Mouse (Mus musculus): ENCODE measurements at regions not wholly inside any gene's neighbourhood (a gene's known extent, or its start where the extent isn't known, plus 50 kb on each side); places are given as distances from the start of the nearest gene placed in this dataset.

- TF ChIP-seq GATA1 (IDR thresholded peaks at IDR 0.05; ENCODE audit: low read depth, low read length), result no peak
- no peak for TF ChIP-seq POLR2AphosphoS5 (IDR thresholded peaks at IDR 0.05; ENCODE audit: borderline replicate concordance, low read depth, low read length)
- TF ChIP-seq GABPA (IDR thresholded peaks at IDR 0.05; ENCODE audit: low read depth, low read length), result no peak
- TF ChIP-seq HCFC1 (IDR thresholded peaks at IDR 0.05; ENCODE audit: low read depth, low read length), result no peak
- no peak for TF ChIP-seq USF1 (IDR thresholded peaks at IDR 0.05; ENCODE audit: low read depth, low read length)
- TF ChIP-seq POLR2A (IDR thresholded peaks at IDR 0.05; ENCODE audit: control insufficient read depth in 1 of 2, insufficient read depth in 1 of 2, low read depth in 1 of 2, low read length in 2 of 2, poor library complexity in 1 of 2), result no peak
- no peak for TF ChIP-seq SMC3 (IDR thresholded peaks at IDR 0.05; ENCODE audit: low read depth, low read length)
- TF ChIP-seq JUND (IDR thresholded peaks at IDR 0.05; ENCODE audit: low read depth, low read length), result no peak
- no peak; a peak in 1 of 6 replicates for TF ChIP-seq CTCF (IDR thresholded peaks at IDR 0.05 in 2 of 3, conservative IDR thresholded peaks at IDR 0.05 in 1 of 3; ENCODE audit: control insufficient read depth in 1 of 3, insufficient read depth in 1 of 3, low read depth in 2 of 3, low read length in 3 of 3, poor library complexity in 1 of 3, severe bottlenecking in 1 of 3)
- TF ChIP-seq SIN3A (IDR thresholded peaks at IDR 0.05; ENCODE audit: low read length), result no peak
Measured at GRCm38 (mm10) chr10:126809587-126809986, 91.6 kb downstream of the Atp23 start.

Data from MEL (cell line).